Mouse (Mus musculus): ENCODE data around the gene Lcn10.

GRCm38 (mm10) chr2:25694605-25695004 is 12.1 kb downstream of the Lcn10 start:
- TF ChIP-seq CTCF (IDR thresholded peaks at IDR 0.05; ENCODE audit: low read depth, low read length) (peak; percentile 62; the same call in 1 of the 2 replicates), POLR2A (IDR thresholded peaks at IDR 0.05; ENCODE audit: extremely low read depth, insufficient read depth, low read length) (no peak)
